Mouse (Mus musculus): ENCODE results near the gene Slc25a39.

GRCm38 (mm10) chr11:102441434-102441833 lies 33.7 kb upstream of the Slc25a39 start:
- TF ChIP-seq CTCF (IDR thresholded peaks at IDR 0.05; ENCODE audit: control insufficient read depth, insufficient read depth, insufficient replicate concordance, low read depth, low read length), result no peak
- TF ChIP-seq POLR2A (IDR thresholded peaks at IDR 0.05; ENCODE audit: control insufficient read depth, low read depth, low read length), result no peak

All from testis, adult 2 months (tissue).